Mouse (Mus musculus) thymus, postnatal 0 days (tissue): ENCODE measurements around the gene Ncoa1. TPM values are rescaled to one million over a fixed set of nuclear protein-coding genes. Genes with fewer than 3 reads are reported as not detected.

ENCODE experiments used
- DNase-seq: peaks from one replicate; pipeline ENCODE4 v3.0.0-alpha.2; 2015; ENCODE audit warnings: low spot score
- polyA plus RNA-seq: library from polyadenylated mRNA; unstranded; fragments of >200 nt; fragmentation: Nextera tagmentation; extraction: Ambion mirVana; gene quantifications from 2 replicates; pipeline ENCODE4 v1.2.1, GENCODE M21; 2015

Ncoa1 gene
- polyA plus RNA-seq: 5.9 and 7.6 TPM in 2 replicates

DNA sequence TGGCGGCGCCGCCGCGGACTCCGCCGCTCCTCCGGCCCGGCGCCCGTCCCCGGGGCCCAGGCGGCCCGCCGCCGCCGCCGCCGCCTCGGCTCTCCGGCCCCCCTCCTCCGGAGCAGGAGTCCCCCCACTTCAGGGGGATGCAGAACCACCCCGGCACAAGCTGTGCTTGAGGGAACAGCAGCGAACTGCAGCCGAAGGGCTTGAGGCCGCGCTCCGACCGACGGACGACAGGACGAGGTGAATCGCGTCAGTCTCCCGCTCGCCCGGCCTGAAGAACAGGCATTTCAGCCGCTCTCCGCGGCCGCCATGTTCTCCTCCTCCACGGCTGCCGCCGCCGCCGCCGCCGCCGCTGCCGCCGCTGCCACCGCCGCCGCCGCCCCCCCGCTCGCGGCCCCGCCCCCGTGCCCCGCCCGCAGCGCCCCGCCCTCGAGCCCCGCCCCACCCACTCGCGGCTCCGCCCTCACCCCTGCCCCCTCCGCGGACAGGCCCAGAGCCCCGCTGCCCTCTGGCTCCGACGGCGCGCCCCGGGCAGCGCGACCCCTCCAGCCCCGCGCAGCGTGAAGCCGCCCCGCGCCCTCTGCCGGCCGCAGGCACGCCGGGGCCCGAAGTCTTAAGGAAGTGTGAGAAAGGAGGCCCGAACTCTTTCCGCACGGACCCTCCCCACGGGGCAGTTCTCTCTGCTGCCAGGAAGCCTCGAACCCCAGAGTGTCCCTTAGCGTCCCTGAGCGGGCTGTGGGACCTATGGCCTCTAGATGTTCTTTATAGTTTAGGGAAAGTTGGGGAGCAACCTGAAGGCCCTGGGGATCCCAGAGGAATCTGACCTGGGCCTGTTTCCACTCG is at the start of gene Ncoa1:
Ncoa1 (minus strand) TSS at position 351 of the 840 bp plus-strand sequence.
- peak; percentile 68 for DNase-seq

- DNase-seq: no peak
These were observed 47.6 kb upstream of the Ncoa1 start for GRCm38 (mm10) chr12:4524546-4524945.

DNA sequence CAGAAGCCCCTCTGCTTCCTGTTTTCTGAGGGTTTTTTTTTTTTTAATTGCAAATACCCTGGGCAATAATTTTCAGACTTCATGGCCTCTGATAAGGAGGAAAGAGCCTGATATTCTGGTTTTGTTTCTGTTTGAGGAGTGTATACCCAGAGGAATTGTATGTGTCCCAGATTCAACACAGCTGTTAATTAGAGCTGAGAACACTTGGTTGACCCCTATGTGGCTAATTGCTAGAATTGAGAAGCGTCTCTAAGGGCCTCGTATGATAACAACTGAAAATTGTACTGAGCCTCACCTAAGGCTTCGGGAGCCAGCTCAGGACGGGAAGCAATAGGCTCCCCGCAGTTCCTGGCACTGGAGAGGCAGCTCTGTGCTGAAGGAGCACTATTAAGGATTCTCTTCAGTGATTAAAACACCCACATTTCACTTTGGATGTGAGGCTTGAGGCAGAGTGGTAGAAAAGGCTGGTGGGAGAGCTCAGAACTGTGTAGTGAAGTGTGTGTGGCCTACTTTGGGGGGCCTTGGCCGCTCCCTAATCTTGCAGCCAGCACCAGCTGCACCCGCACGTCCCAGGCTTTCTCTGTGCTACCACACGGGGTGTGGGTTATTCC is 46.8 kb upstream of the Ncoa1 start:
- DNase-seq: no peak

GRCm38 (mm10) chr12:4523208-4523607 is 46.2 kb upstream of the Ncoa1 start:
- DNase-seq: no peak

DNA sequence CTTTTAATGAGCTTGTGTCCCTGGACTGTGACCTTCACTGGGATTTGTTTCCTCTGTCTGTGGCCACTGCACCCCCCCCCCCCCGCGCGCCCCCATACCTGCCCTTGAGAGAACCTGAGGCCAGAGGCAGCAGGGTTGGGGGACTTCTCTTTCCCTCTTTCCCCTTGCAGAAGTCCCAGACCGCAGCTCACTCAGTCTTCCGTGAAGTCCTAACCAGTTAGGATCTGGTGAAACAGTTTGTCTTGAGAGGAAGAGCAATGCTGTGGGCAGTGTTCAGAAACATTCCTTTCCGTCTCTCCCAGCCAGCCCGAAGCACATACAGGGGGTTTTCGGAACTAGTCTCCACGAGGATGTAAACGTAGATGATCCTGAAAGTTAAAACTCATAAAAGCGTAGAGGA is 42.0 kb upstream of the Ncoa1 start:
- no peak for DNase-seq

DNA sequence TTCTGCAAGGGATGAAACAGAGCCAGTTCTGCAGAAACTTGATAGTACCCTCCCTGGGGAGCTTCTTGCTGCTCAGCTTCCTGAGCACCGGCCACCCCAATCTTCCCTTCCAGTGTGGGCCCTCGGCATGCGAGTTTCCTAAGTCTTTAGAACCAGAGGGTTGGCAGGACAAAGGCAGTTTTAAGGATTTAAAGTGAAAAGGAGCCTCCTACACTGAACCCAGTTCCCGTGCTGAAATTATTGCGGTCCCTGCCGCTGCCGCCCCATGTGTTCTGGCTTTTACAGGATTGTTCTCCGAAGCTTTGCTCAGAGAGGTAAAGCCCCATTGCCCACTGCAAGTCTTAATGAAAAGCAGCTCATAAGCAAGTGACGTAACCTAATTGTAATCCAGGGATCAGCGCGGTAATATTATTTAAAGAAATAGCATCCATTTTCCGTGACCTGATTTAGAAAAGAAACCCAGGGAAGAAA is 32.6 kb upstream of the Ncoa1 start:
- no peak for DNase-seq

- no peak for DNase-seq
These were observed 31.2 kb upstream of the Ncoa1 start for GRCm38 (mm10) chr12:4508182-4508581.

GRCm38 (mm10) chr12:4507461-4507860 is 30.5 kb upstream of the Ncoa1 start:
- no peak for DNase-seq

DNA sequence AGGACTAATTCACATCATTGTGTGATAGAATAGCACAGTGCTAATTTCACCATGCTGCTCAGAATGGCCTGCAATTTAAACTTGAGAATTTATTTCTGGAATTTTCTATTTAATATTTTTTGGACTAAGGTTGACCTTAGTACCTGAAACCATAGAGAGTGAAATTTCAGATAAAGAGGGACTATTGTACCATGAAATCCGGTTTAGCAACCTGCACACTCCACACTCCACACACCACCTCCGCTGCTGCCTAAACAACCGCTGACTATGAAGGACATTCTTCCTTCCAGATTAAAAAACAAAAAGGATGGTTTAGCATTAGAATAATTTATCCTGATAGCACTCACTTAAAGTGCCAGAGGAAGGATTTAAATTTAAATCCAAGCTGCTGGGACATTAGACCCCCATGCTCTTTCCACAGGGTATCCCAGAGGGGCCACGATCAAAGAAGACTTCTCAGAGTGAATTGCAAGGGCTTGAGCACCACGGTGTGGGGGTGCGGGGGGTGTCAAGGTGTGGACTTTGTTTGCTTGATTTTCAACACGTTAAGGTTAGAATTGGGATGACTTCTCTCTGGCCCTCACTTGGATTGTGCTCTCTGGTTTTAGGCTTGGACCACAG is 29.9 kb upstream of the Ncoa1 start:
- DNase-seq: no peak

- no peak for DNase-seq
These were observed 28.3 kb upstream of the Ncoa1 start for GRCm38 (mm10) chr12:4505298-4505697.

- no peak for DNase-seq
These were observed 26.8 kb upstream of the Ncoa1 start for GRCm38 (mm10) chr12:4503673-4504326.

DNA sequence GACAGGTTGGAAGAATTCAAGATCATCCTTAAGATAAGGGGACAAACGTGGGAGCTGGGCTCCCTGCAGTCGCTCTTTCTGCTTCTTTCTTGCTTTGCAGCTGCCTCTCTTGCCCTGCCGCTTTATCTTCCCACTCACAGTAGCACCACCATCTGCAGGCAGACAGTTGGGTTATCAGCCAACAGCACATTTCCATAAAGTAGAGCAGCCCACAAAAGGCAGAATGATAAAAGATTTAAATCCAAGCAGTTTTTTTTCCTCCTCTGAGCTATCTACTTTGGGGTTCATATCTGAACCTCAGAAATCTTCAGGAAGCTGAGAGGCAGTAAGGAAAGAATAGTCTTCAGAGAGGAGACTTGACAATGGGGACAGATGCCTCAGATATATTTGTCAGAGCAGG is 24.9 kb upstream of the Ncoa1 start:
- no peak for DNase-seq

DNA sequence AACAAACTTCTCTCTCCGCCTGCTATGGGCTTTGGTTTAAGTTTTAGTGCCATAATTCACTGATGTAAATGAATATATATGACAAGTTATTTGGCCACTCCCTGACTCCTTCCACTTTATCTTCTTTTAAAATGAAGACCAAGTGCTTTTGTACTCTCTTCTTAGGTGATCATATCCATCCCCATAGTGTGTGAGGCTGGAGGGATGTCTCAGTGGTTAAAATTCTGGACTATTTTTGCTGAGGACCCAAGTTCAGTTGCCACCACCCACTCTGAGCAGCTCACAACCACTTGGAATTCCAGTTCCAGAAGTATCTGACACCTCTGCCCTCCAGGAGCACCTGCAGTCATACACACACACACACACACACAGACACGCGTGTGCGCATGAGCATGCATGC is 23.5 kb upstream of the Ncoa1 start:
- no peak for DNase-seq

DNA sequence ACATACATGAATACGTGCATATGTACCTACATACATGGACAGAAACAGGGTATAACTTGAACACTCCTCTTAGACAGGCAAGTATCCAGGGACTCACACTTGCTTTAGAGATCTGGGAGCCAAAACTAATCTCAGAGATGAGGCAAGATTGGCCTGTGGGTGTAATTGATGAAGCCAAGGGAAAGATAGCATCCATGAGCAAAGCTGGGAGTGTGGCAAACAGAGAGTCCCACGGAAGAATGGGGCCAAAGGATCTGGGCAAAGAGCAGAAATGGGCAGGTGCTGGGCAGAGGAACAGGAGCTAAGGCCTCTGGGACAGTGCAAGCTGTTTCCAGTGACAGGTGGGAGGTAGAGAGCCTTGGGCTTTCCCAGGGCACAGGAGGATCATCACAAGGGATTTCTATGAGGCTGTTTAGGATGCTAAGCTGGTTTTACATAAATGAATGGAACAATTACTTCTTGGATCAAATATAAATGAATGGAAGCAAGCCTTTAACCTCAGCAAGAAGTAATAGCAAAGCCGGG is 22.7 kb upstream of the Ncoa1 start:
- no peak for DNase-seq

- DNase-seq: no peak
These were observed 11.4 kb upstream of the Ncoa1 start for GRCm38 (mm10) chr12:4488411-4488810.

DNA sequence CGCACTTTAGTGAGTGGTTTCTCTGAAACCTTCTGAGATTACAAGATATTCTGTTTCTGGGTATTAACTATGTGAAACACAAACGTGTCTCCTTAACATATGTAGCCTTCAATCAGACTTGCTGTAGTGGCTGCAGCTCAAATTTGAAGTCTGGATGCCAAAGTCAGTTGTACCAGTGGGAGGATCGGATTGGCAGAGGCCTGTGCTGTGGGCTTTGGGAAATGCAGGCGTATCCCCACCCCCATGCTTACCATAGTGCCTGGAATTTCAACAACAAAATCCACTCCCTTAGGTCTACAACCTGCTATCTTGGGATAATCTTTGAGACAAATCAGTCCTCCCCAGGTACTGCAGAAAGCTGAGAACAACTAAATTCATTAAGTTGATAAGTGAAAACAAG is 6.4 kb upstream of the Ncoa1 start:
- no peak for DNase-seq

GRCm38 (mm10) chr12:4481687-4482086 is 4.7 kb upstream of the Ncoa1 start:
- DNase-seq: no peak

DNA sequence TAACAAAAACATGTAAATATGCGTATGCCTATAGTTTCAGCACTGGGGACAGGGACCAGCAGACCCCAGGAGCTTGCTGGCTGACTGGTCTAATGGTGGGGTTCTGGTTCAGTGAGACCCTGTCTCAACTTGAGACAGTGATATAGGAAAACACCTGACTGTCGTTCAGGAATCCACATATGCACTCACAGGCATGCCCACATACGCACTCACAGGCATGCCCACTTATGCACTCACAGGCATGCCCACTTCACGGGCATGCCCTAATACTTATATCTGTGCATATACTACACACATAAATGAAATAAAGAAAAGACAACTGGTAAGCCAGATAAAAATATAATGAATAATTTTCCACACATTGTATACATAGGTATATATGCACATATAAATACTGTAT is 3.3 kb upstream of the Ncoa1 start:
- no peak for DNase-seq

GRCm38 (mm10) chr12:4479171-4479881 is 2.3 kb upstream of the Ncoa1 start:
- no peak for DNase-seq

GRCm38 (mm10) chr12:4477941-4478795 is 1.2 kb upstream of the Ncoa1 start:
- DNase-seq: no peak
